Mouse (Mus musculus): ENCODE measurements at regions not wholly inside any gene's neighbourhood (a gene's known extent, or its start where the extent isn't known, plus 50 kb on each side); places are given as distances from the start of the nearest gene placed in this dataset.

DNA sequence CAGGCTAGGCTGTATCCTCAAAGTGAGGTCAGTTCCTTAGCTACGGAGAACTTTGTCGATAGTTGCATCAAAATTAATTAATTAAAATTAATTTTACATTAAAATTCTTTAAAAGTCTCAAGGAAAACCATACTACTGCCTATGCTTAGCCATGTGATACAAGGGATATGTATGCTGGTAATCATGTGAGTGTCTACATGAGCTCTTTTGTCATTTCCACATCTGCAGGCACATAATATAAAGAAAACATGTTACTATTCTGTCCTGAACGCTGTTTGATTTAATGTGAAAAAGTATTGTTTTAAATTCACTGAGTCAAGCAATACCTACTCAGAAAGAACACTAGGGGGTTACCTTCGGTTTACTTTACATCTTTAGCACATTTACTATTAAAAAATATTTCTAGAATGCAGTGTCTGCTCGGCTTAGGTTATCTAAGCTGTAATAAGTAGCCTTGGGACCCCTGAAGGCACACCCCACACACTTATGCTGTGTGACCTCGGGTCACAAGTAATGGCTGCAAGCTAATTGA lies 273.2 kb downstream of the Gm11146 start:
- 21% methylated on average over 6 of the region's 6 CpGs for WGBS
- Histone ChIP-seq H3K36me3 (ENCODE audit: insufficient read depth) (no peaks in the 10 kb centered on the region), H3K4me2 (ENCODE audit: low read depth) (peak overlapping the region; percentile 58), H3K27ac (ENCODE audit: low read depth, low read length) (peak overlapping the region; percentile 80), H3K9ac (peak overlapping the region; percentile 52), H3K9me3 (ENCODE audit: low read length) (no peaks in the 10 kb centered on the region), H3K4me3 (ENCODE audit: low read depth, low read length) (peak overlapping the region; percentile 34), H3K27me3 (ENCODE audit: insufficient read depth, low read length) (no peaks in the 10 kb centered on the region), H3K4me1 (ENCODE audit: insufficient read depth) (peaks cover 18% of the 10 kb centered on the region)
- DNase-seq (no peak), ATAC-seq (no peak; the same call in 1 of the 2 replicates)
- no peak for TF ChIP-seq CTCF (IDR thresholded peaks at IDR 0.05; ENCODE audit: low read depth)

- DNase-seq (no peak), ATAC-seq (no peak)
- 43% methylated on average over 5 of the region's 5 CpGs for WGBS
- Histone ChIP-seq H3K4me2 (ENCODE audit: low read depth) (peak overlapping the region; percentile 58; the same call in 1 of the 2 replicates), H3K9ac (no peak overlapping the region), H3K27ac (ENCODE audit: low read depth, low read length) (no peak overlapping the region), H3K4me3 (ENCODE audit: low read depth, low read length) (no peak overlapping the region), H3K36me3 (ENCODE audit: insufficient read depth) (no peaks in the 10 kb centered on the region), H3K27me3 (ENCODE audit: insufficient read depth, low read length) (no peaks in the 10 kb centered on the region), H3K9me3 (ENCODE audit: low read length) (no peaks in the 10 kb centered on the region), H3K4me1 (ENCODE audit: insufficient read depth) (peaks cover 18% of the 10 kb centered on the region)
- TF ChIP-seq CTCF (IDR thresholded peaks at IDR 0.05; ENCODE audit: low read depth), result no peak
Observed at GRCm38 (mm10) chr16:77328049-77328448, 273.8 kb downstream of the Gm11146 start.

DNA sequence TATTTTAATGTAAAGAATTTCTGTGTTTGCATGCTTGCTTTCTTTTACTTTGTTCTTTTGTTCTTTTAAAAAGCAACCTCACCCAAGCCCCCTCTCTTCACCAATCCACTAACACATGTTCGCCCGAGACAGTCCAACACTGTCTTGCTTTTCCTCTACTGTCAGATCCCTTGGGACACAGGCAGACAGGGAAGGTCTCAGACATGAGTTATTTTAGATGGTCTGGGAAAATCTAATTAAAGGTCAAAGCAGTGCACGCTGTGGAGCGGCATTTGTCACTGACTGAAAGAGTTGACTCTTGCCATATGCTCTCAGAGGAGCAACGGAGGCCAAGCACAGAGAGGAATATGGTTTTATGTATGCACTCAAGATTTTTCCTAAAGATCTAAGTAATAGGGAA lies 279.6 kb downstream of the Gm11146 start:
- Histone ChIP-seq H3K4me3 (ENCODE audit: low read depth, low read length) (no peak overlapping the region), H3K4me1 (ENCODE audit: insufficient read depth) (no peaks in the 10 kb centered on the region), H3K9ac (no peak overlapping the region), H3K27me3 (ENCODE audit: insufficient read depth, low read length) (no peaks in the 10 kb centered on the region), H3K36me3 (ENCODE audit: insufficient read depth) (no peaks in the 10 kb centered on the region), H3K27ac (ENCODE audit: low read depth, low read length) (no peak overlapping the region), H3K4me2 (ENCODE audit: low read depth) (no peak overlapping the region), H3K9me3 (ENCODE audit: low read length) (no peaks in the 10 kb centered on the region)
- no peak for DNase-seq
- ATAC-seq, result no peak
- WGBS, result 53% methylated on average over 5 of the region's 5 CpGs
- TF ChIP-seq CTCF (IDR thresholded peaks at IDR 0.05; ENCODE audit: low read depth), result no peak

GRCm38 (mm10) chr16:77318150-77318549 lies 283.7 kb downstream of the Gm11146 start:
- Histone ChIP-seq H3K36me3 (ENCODE audit: insufficient read depth) (no peaks in the 10 kb centered on the region), H3K4me3 (ENCODE audit: low read depth, low read length) (no peak overlapping the region), H3K4me2 (ENCODE audit: low read depth) (no peak overlapping the region), H3K9ac (no peak overlapping the region), H3K27ac (ENCODE audit: low read depth, low read length) (no peak overlapping the region), H3K9me3 (ENCODE audit: low read length) (no peaks in the 10 kb centered on the region), H3K4me1 (ENCODE audit: insufficient read depth) (peaks cover 3% of the 10 kb centered on the region; the same call in 1 of the 2 replicates), H3K27me3 (ENCODE audit: insufficient read depth, low read length) (no peaks in the 10 kb centered on the region)
- DNase-seq (no peak), ATAC-seq (no peak)
- WGBS, result 100% methylated on average over 1 of the region's 1 CpGs
- no peak for TF ChIP-seq CTCF (IDR thresholded peaks at IDR 0.05; ENCODE audit: low read depth)

DNA sequence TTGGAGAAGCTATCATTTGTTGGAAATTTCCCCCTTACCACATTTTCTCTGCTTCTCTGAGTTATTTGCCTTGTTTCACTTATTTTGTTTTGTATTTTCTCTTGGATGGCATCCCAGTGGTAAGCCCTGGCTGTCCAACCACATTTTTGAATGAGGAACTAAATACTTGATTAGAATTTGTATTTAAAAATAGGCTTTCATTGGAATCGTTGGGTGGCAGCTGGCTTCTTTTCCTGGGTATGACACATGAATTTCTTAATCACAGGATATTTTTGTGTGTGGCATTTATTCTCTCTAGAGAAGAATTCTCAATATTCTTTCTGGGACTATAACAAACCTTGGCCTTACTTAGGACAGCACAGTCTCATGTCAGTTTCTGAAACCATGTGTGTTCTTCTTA lies 286.5 kb downstream of the Gm11146 start:
- TF ChIP-seq CTCF (IDR thresholded peaks at IDR 0.05; ENCODE audit: low read depth), result no peak
- DNase-seq (peak; percentile 30), ATAC-seq (no peak)
- Histone ChIP-seq H3K9ac (no peak overlapping the region), H3K4me2 (ENCODE audit: low read depth) (no peak overlapping the region), H3K27me3 (ENCODE audit: insufficient read depth, low read length) (no peaks in the 10 kb centered on the region), H3K9me3 (ENCODE audit: low read length) (no peaks in the 10 kb centered on the region), H3K4me3 (ENCODE audit: low read depth, low read length) (no peak overlapping the region), H3K4me1 (ENCODE audit: insufficient read depth) (peaks cover 3% of the 10 kb centered on the region; the same call in 1 of the 2 replicates), H3K27ac (ENCODE audit: low read depth, low read length) (no peak overlapping the region), H3K36me3 (ENCODE audit: insufficient read depth) (no peaks in the 10 kb centered on the region)
- WGBS, result 20% methylated on average over 1 of the region's 1 CpGs

GRCm38 (mm10) chr16:77313195-77313594 lies 288.7 kb downstream of the Gm11146 start:
- H3K4me3 ChIP-seq (ENCODE audit: low read depth, low read length), result no peak overlapping the region
- no peaks in the 10 kb centered on the region for H3K36me3 ChIP-seq (ENCODE audit: insufficient read depth)
- DNase-seq (no peak), ATAC-seq (no peak)
- H3K4me2 ChIP-seq (ENCODE audit: low read depth), result no peak overlapping the region
- H3K27ac ChIP-seq (ENCODE audit: low read depth, low read length), result no peak overlapping the region
- peaks cover 3% of the 10 kb centered on the region; the same call in 1 of the 2 replicates for H3K4me1 ChIP-seq (ENCODE audit: insufficient read depth)
- H3K27me3 ChIP-seq (ENCODE audit: insufficient read depth, low read length), result no peaks in the 10 kb centered on the region
- no peak for TF ChIP-seq CTCF (IDR thresholded peaks at IDR 0.05; ENCODE audit: low read depth)
- no peaks in the 10 kb centered on the region for H3K9me3 ChIP-seq (ENCODE audit: low read length)
- H3K9ac ChIP-seq, result no peak overlapping the region

GRCm38 (mm10) chr16:77301270-77302171 lies 288.0 kb downstream of the Usp25 start:
- Histone ChIP-seq H3K27me3 (ENCODE audit: insufficient read depth, low read length) (no peaks in the 10 kb centered on the region), H3K9me3 (ENCODE audit: low read length) (no peaks in the 10 kb centered on the region), H3K27ac (ENCODE audit: low read depth, low read length) (0 out of 2 replicates have a peak overlapping the region, but pooled peaks have one; percentile 29), H3K9ac (no peak overlapping the region), H3K4me2 (ENCODE audit: low read depth) (0 out of 2 replicates have a peak overlapping the region, but pooled peaks have one; percentile 11), H3K4me3 (ENCODE audit: low read depth, low read length) (no peak overlapping the region), H3K4me1 (ENCODE audit: insufficient read depth) (peaks cover 5% of the 10 kb centered on the region; the same call in 1 of the 2 replicates), H3K36me3 (ENCODE audit: insufficient read depth) (no peaks in the 10 kb centered on the region)
- no peak for DNase-seq
- ATAC-seq, result no peak
- WGBS, result 31% methylated on average over 6 of the region's 6 CpGs
- no peak for TF ChIP-seq CTCF (IDR thresholded peaks at IDR 0.05; ENCODE audit: low read depth)

Data from forebrain, postnatal 0 days (tissue).